Mouse (Mus musculus): ENCODE data around the gene Tusc2.

The Tusc2 gene

DNA sequence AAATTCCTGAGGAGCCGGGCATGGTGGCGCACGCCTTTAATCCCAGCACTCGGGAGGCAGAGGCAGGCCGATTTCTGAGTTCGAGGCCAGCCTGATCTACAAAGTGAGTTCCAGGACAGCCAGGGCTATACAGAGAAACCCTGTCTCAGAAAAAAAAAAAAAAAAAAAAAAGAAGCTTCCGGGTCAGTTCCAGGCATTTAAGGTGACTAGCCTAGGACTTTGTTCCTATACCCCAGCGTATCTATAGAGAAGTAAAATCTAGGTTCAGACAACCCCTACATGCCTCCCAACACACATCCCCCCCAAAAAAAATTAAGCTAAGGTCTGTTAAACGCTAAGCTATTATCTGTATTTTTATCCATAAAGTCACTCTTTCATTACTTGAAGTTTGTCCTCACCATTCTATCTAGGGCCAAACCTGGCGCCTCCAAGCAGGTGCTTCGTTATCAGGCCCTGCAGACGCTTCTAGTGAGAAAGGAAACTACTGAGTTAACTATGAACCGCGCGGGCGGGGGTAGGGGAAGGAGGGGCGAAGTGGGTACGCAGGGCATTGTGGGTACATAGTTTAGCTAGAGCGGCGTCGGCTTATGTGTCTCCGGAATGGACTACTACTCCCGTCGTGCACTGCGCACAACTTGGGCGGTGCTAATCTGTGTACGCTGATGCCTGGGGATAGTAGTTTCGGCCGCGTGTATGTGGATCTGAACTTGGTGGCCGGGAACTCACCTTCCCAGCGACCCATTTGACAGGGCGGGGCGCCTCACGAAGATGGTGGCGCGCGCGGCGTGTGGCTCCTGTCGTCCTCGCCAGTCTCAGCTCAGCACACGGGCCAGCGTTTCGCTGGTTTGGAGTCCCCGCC, 24.1 kb downstream of the Tusc2 start, which contains the start of gene Ifrd2:
TSS of gene Ifrd2 (plus strand) at position 669 of the 859 bp plus-strand sequence.
- peak; percentile 93 to 95 for DNase-seq (ENCODE audit: low read depth in 1 of 2, low spot score in 2 of 2)

GRCm38 (mm10) chr9:107587833-107588639, 25.0 kb downstream of the Tusc2 start:
- no peak for DNase-seq (ENCODE audit: low read depth in 1 of 2, low spot score in 2 of 2)

GRCm38 (mm10) chr9:107590058-107590772, 27.2 kb downstream of the Tusc2 start:
- DNase-seq (ENCODE audit: low read depth in 1 of 2, low spot score in 2 of 2) = no peak

GRCm38 (mm10) chr9:107590773-107591060, 27.7 kb downstream of the Tusc2 start:
- no peak for DNase-seq (ENCODE audit: low read depth in 1 of 2, low spot score in 2 of 2)

DNA sequence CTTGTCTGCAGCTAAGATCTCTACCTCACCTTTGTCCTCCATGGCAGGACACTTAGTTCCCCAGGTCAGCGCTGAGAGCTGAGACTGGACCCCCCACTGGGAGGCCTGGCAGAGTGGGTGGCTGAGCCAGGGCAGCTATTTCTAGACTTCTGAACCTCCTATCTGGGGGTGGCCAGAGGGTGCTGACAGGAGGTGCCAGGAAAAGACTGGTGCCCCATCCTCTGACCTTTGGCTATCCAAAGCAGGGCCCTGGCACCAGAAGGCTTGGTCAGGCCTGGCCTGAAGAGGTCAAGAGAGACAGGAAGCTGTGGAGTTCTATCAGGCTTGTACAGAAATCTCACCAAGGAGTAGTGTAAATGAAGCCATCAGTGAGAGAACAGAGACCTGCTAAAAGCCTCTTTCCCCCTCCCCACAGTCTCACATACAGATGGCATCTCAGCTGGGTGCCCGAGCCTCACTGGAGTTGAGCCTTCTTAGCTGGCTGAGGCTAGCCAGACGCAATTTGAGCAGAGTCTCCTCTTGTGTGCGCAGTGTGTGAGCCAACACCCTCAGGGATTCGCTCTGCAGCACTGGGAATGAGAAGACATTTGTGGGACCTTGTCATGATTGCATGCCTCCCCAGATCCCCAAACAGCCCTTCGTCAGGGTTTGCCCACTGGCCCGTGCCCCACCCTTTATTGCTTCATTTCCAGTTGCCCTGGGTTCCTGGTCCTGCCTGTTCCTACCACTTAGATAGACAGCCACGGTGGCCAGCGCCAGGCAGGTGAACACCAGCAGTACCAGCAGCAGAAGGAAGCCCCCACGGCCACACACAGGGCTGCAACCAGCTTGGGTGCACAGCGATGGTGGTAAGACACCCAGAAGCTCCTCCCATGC, 30.3 kb downstream of the Tusc2 start:
- DNase-seq (ENCODE audit: low read depth in 1 of 2, low spot score in 2 of 2) = no peak

DNA sequence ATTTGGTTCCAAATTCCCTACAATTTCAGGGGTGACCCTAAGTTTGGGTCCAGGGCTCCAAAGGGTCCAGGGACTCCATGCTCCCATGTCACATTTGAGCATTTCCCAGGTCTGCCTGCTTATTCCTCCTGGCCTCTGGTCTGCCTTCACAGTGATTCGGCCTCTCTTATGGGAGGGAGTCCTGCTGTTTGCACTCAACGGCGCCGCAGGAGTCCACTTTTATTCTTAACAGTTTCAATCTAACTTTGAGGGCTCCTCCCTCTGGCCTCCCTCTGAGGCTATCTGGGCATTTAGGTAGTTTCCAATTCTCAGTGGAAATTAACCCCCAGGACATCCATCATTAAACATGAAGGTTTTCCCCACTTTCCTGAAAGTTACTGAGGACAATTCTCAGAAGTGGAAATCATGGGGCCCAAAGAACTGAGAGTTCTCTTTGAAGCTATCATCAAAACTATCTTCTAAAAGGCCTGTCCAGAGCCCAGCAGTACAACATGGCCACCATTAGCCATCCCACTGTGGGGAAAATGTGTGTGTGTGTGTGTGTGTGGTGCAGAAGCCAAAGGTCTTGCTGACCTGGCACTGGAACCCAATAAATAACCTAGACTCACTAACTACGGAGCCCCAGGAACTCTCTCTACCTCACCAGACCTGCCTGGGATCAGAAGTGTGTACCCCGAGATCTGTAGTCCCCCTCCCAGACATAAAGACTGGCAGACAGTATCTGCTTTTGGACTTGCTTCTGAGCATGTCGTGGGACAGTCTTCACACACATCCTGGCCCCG, 31.4 kb downstream of the Tusc2 start:
- DNase-seq (ENCODE audit: low read depth in 1 of 2, low spot score in 2 of 2) = no peak

GRCm38 (mm10) chr9:107596619-107597569, 33.8 kb downstream of the Tusc2 start:
- DNase-seq (ENCODE audit: low read depth in 1 of 2, low spot score in 2 of 2) = no peak

DNA sequence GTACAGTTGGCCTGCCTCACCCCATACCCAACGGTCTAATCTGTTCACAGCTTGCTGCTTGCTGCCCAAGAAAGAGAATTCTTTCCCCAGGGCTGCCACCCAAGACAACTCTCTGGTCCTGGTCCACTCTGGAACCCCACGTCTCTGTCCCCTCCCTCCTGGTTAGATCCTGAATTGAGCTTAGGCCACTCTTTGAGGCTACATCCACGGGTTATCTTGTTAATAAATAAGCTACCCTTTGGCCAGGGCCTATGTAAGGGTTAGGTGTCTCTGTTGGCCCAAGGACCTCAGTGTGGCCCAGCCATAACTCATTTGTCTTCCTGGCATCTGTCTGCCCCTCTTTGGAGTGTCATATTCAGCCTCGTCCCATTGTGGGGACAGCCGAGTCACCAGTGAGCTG, 35.3 kb downstream of the Tusc2 start:
- no peak for DNase-seq (ENCODE audit: low read depth in 1 of 2, low spot score in 2 of 2)

DNA sequence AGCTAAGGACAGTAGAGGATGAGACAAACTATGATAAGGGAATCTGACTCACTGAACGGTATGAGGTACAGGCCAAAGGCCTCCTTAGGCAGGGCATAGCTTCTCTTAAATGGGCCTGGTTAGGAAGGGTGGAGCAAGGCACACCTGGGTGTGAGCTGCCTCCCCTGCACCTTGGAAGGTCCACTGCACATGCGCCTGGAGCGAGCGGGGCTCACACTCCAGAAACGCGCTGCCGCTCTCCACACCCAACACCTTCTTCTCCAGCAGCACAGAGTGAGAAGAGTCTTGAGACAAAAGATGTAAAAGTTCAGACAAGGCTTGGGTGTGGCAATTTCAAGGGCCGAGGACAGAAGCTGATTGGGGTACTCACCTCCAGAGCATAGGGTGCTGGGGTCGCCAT, 36.4 kb downstream of the Tusc2 start:
- no peak for DNase-seq (ENCODE audit: low read depth in 1 of 2, low spot score in 2 of 2)

DNA sequence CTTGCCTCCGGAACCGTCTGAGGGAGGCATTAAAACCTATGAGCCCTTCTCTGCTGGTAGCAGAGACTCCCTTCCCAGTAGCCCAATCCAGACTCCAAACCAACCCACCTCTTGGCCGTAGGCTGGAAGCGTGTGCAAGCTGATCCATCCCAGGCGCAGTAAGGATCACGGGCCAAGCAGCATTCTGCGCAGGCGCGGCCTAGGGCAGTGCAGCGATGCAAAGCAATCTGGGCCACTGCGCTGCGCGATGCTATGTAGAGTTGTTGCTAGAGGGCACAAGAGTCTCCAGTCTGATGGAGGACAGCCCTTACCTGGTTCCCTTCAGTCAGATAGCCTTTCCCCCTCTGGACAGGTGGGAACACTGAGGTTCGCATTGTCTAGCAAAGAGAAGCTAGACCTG, 36.8 kb downstream of the Tusc2 start:
- DNase-seq (ENCODE audit: low read depth in 1 of 2, low spot score in 2 of 2) = no peak

GRCm38 (mm10) chr9:107600745-107601144, 37.7 kb downstream of the Tusc2 start:
- no peak for DNase-seq (ENCODE audit: low read depth in 1 of 2, low spot score in 2 of 2)

DNA sequence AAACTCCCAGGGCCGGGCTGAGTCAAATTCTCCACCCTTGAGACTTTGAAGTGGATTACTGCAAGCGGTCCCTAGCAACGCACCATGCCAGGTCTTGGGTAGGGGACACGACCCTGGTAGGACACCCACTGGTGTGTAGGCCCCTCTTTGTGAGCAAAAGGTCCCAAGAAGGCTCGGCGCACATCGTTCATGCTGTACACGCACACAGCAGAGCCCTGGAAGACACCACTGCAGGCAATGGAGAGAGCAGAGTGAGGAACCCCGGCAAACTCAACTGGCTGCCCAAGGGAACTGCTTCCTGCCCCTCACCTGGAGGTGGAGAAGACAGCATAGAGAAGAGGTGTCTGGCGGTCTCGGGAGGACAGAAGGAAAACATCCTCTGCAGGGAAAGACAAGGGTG, 38.2 kb downstream of the Tusc2 start:
- no peak for DNase-seq (ENCODE audit: low read depth in 1 of 2, low spot score in 2 of 2)

DNA sequence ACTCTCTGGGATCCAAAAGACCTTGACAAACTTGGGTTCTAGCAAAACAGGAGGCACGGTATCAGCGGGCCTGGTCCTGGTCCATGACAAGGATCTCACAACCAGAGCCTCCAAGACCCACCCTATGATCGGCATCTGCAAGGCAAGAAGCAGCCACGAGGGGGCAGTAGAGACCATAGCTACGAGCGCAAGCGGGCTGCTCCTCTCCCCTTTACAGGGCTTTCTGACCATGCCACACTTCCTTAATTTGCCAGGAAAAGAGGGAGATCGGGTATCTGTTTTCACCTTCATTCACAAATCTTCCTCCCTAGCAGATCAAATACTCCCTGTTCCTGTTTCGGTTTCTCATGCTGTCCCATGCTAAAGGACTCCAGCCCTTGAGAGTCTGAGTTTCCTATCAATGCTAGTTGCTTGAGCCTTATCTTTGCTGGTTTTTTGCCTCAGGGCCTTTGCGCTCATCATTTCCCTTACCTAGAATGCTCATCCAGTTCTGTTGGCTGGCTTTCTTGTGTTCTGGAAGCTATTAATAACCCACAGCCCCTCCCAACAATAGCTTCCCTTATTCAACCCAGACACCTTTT, 39.1 kb downstream of the Tusc2 start:
- peak; percentile 77 to 89 for DNase-seq (ENCODE audit: low read depth in 1 of 2, low spot score in 2 of 2)

DNA sequence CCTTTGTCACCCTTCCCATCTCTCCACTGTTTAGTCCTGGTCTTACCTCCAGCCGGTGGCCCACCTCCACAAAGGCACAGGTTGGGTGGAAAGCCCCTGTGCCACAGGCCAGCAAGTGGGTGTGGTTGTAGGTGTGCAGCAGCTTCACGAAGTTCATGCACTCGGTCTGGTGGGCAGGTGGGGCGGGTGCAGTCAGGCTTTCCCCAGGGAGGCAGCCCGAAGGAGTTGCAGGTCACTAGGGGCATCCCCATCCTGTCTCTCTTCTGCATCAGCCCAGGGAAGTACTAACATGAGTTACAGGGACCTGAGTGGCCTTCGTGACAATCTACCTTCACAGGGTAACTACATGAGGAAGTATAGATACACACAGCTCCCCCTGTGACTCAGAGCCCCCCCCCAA, 40.2 kb downstream of the Tusc2 start:
- DNase-seq (ENCODE audit: low read depth in 1 of 2, low spot score in 2 of 2) = no peak

DNA sequence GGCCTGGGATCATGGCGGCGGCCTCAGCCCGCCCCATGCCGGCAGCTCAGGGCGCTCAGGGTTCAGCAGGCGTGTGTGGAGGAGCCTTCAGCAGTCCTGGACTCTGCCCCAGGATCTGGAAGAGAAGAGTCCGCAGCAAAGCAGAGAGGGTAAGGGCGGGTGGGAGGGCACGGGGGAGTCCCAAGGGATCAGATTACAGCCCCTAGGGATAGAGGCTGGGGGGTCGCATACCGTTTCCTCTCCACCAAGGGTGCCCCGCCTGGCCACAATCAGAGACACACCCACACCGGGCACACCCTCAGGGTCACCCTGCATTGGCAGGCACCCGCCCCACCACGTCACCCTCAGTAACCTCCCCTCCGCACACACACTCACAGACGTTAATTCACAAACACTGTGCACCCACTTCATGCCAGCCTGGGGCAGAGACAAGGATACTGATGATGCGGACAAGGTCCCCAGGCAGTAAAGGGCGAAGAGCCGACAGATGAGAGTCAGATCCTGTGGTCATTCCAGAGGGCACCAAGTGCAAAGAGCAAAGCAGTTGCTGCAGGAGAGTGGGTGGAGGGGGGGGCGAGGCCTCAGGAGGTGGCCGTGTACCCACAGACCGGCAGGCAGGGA, 42.1 kb downstream of the Tusc2 start:
- no peak for DNase-seq (ENCODE audit: low read depth in 1 of 2, low spot score in 2 of 2)

DNA sequence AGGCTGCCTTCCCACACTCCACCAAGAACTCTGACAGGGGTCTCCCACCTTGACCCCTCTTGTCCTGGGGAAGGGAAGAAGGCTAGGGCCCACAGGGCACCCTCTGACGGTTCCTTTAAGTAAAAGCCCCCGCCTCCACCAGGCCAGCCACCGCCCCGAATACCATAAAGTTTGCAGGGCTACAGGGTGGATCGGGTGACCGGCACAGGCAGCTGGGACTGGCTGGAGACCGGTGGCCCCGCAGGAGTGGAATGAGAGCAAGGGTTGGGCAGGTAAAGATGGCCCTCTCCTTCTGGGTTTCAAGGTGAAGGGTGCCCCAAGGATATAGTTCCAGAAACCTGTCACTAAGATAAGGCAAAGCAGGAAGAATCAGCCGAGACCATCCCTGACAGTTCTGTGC, 43.5 kb downstream of the Tusc2 start:
- no peak for DNase-seq (ENCODE audit: low read depth in 1 of 2, low spot score in 2 of 2)

GRCm38 (mm10) chr9:107607036-107607435, 44.0 kb downstream of the Tusc2 start:
- DNase-seq (ENCODE audit: low read depth in 1 of 2, low spot score in 2 of 2) = no peak

DNA sequence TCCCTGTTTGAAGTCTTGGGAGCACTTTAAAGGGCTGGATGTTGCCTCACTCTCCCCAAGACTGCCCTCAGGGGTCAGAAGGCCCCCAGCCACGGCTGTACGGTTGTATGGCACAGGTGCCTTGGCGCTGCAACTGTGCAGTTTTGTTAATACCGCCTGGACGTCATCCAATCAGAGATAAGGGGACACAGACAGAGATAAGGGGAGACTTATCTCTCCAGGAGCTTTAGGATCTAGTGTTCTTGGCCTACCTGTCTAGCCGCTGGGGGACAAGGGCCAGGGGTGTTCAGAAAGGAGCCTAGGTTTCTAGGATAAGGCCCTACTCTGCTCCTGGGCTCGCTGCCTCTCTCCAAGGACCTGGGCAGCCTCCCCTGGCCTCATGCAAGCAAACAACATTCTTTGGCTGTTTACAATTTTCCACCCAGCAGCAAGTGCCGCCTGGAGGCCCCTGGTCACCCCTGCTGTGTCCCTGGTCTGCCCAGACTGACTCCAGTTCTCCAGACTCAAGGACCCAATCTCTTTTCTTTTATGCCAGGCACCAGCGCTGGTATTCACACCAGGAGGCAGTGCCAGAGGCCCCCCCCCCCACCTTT, 44.7 kb downstream of the Tusc2 start:
- no peak for DNase-seq (ENCODE audit: low read depth in 1 of 2, low spot score in 2 of 2)
